Mouse (Mus musculus): ENCODE results near the gene Tarm1. TPM values are rescaled to one million over a fixed set of nuclear protein-coding genes. Genes with fewer than 3 reads are reported as not detected.

The Tarm1 gene
- 10 to 100 TPM; 46.9 to 62.3 TPM for total RNA-seq (2023)

DNA sequence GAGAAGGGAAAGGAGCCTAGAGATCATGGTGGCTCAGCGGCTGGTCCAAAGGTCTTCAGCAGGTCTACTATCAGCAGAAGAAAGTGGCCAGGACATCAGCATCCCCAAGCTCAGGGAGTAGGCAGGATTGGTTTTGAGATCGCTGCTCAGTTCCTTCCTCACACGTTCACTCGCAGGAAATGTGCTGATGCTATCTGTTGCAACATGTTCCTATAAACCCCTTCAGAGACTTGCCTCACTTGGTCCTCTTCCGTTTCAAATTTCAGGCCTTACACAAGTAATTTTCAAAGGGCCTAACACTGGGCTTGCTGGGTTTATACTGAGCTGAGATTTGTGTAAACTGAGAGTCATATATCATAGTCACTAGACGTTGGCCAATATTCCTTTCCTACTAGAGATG lies at the start of gene Tarm1:
TSS of gene Tarm1 (minus strand) at position 186 of the 400 bp plus-strand sequence.

Other genes with a start within 250 kb of the Tarm1 start
- gene Myadm, start 213.5 kb downstream of the Tarm1 start, total RNA-seq (2023): 100 to 1,000 TPM; 159 to 179 TPM
- gene Prkcg, start 213.4 kb downstream of the Tarm1 start, total RNA-seq (2023): 1 to 10 TPM; 3.0 to 5.4 TPM
- gene Cacng7, start 169.7 kb downstream of the Tarm1 start, total RNA-seq (2023): not detected
- under 1 TPM in 1 of 2 experiments, not detected in 1; 0.26 TPM for gene Cacng8, start 111.9 kb downstream of the Tarm1 start, total RNA-seq (2023)
- gene Cacng6, start 78.4 kb downstream of the Tarm1 start, total RNA-seq (2023): not detected
- not detected for gene Oscar, start 113.5 kb upstream of the Tarm1 start, total RNA-seq (2023)
- gene Ndufa3, start 114.7 kb upstream of the Tarm1 start, total RNA-seq (2023): 100 to 1,000 TPM; 323 to 351 TPM
- gene Tfpt, start 127.3 kb upstream of the Tarm1 start, total RNA-seq (2023): 10 to 100 TPM; 18.4 to 22.2 TPM
- 10 to 100 TPM; 25.9 to 35.3 TPM for gene Prpf31, start 127.4 kb upstream of the Tarm1 start, total RNA-seq (2023)
- 10 to 100 TPM; 81.0 to 91.7 TPM for gene Cnot3, start 142.6 kb upstream of the Tarm1 start, total RNA-seq (2023)
- 1 to 10 TPM; 6.3 to 6.8 TPM for gene Leng1, start 163.2 kb upstream of the Tarm1 start, total RNA-seq (2023)
- gene Tmc4, start 174.9 kb upstream of the Tarm1 start, total RNA-seq (2023): 10 to 100 TPM; 19.5 to 25.0 TPM
- 10 to 100 TPM; 42.1 to 45.6 TPM for gene Tsen34, start 190.2 kb upstream of the Tarm1 start, total RNA-seq (2023)
- 100 to 1,000 TPM; 173 to 189 TPM for gene Mboat7, start 190.9 kb upstream of the Tarm1 start, total RNA-seq (2023)
- gene Rps9, start 201.4 kb upstream of the Tarm1 start, total RNA-seq (2023): 1,000 to 10,000 TPM; 1,095 to 1,164 TPM
- 100 to 1,000 TPM; 315 to 328 TPM for gene Pirb, start 217.8 kb upstream of the Tarm1 start, total RNA-seq (2023)

Measured in neutrophil, adult 59 days (primary cell).